Mouse (Mus musculus): ENCODE measurements around the gene C2cd5. TPM values are rescaled to one million over a fixed set of nuclear protein-coding genes. Genes with fewer than 3 reads are reported as not detected.
A peak's percentile ranks its signal among the peaks of the same experiment; 100 is the strongest.

Gene C2cd5
- total and polyA plus RNA-seq, 2 experiments from 2014 or later, result 7.3 to 8.0 TPM

GRCm38 (mm10) chr6:142998221-142998999 lies 101.5 kb downstream of the C2cd5 start:
- H3K4me1 ChIP-seq (ENCODE audit: control insufficient read depth, insufficient read depth), result no peaks in the 10 kb centered on the region
- H3K4me3 ChIP-seq (ENCODE audit: low read depth, low read length), result no peak overlapping the region
- no peak overlapping the region for H3K9ac ChIP-seq (replicated peaks; ENCODE audit: low read depth, low read length)
- ATAC-seq (ENCODE audit: insufficient read depth, low read depth), result no peak
- no peak for DNase-seq (ENCODE audit: low spot score)
- H3K36me3 ChIP-seq (replicated peaks; ENCODE audit: control insufficient read depth, insufficient read depth, low read length), result no peaks in the 10 kb centered on the region
- no peaks in the 10 kb centered on the region for H3K27me3 ChIP-seq (ENCODE audit: control insufficient read depth, insufficient read depth, low read length)
- TF ChIP-seq EP300 (IDR thresholded peaks at IDR 0.05; ENCODE audit: low read depth) (no peak), CTCF (IDR thresholded peaks at IDR 0.05; ENCODE audit: low read depth) (no peak)
- no peak overlapping the region for H3K27ac ChIP-seq (ENCODE audit: low read depth)
- WGBS, result 57% methylated on average over 12 of the region's 12 CpGs
- no peak overlapping the region for H3K4me2 ChIP-seq (ENCODE audit: low read depth, low read length)
- H3K9me3 ChIP-seq (replicated peaks; ENCODE audit: control insufficient read depth, low read length), result no peaks in the 10 kb centered on the region

DNA sequence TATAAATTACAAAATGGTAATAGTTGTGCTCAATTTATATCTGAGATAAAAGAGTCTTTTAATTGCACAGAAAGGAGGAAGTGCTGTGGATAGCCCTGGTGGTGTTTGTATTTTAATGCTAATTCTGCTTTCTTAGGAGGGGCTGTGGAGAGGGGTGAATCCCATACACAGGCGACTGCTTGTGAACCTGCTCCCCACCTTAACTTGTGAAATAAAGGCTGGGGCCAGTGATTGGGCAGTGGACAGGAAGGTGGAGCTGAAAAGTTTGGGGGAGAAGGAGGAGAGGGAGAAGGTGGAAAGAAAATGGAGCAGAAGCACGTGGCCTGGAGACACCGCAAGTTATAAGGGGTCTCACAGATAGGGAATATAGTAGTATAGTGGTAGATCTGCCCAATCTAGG lies 103.1 kb downstream of the C2cd5 start:
- H3K27me3 ChIP-seq (ENCODE audit: control insufficient read depth, insufficient read depth, low read length), result no peaks in the 10 kb centered on the region
- 79% methylated on average over 3 of the region's 3 CpGs for WGBS
- ATAC-seq (ENCODE audit: insufficient read depth, low read depth) (no peak), DNase-seq (ENCODE audit: low spot score) (no peak)
- no peaks in the 10 kb centered on the region for H3K36me3 ChIP-seq (replicated peaks; ENCODE audit: control insufficient read depth, insufficient read depth, low read length)
- no peak overlapping the region for H3K4me2 ChIP-seq (ENCODE audit: low read depth, low read length)
- H3K4me3 ChIP-seq (ENCODE audit: low read depth, low read length), result no peak overlapping the region
- H3K9ac ChIP-seq (replicated peaks; ENCODE audit: low read depth, low read length), result no peak overlapping the region
- no peak overlapping the region for H3K27ac ChIP-seq (ENCODE audit: low read depth)
- H3K9me3 ChIP-seq (replicated peaks; ENCODE audit: control insufficient read depth, low read length), result no peaks in the 10 kb centered on the region
- TF ChIP-seq CTCF (IDR thresholded peaks at IDR 0.05; ENCODE audit: low read depth) (no peak), EP300 (IDR thresholded peaks at IDR 0.05; ENCODE audit: low read depth) (no peak)
- no peaks in the 10 kb centered on the region for H3K4me1 ChIP-seq (ENCODE audit: control insufficient read depth, insufficient read depth)

DNA sequence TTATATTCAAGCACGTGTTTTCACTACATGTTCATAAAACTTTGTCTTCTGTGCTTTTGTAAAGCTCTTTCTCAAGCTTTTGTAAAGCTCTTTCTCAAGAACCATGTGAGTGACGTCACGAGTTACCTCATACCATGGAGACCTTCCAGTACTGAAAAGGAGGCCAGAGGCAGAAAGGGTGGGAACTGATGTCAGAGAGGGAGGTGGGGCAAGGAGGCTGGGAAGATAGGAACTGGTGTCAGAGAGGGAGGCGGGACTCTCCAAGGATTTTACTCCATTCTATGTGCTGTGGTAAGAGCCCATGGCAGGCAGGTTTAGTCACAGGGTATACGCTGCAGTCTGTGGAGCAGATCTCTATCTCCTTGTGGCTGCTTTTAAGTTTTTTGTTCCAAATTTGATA lies 104.4 kb downstream of the C2cd5 start:
- H3K4me2 ChIP-seq (ENCODE audit: low read depth, low read length), result no peak overlapping the region
- WGBS, result 67% methylated on average over 5 of the region's 5 CpGs
- no peaks in the 10 kb centered on the region for H3K36me3 ChIP-seq (replicated peaks; ENCODE audit: control insufficient read depth, insufficient read depth, low read length)
- no peaks in the 10 kb centered on the region for H3K27me3 ChIP-seq (ENCODE audit: control insufficient read depth, insufficient read depth, low read length)
- H3K9ac ChIP-seq (replicated peaks; ENCODE audit: low read depth, low read length), result no peak overlapping the region
- peak; percentile 36 for DNase-seq (ENCODE audit: low spot score)
- TF ChIP-seq CTCF (IDR thresholded peaks at IDR 0.05; ENCODE audit: low read depth), result no peak
- TF ChIP-seq EP300 (IDR thresholded peaks at IDR 0.05; ENCODE audit: low read depth), result no peak
- H3K4me3 ChIP-seq (ENCODE audit: low read depth, low read length), result no peak overlapping the region
- no peaks in the 10 kb centered on the region for H3K4me1 ChIP-seq (ENCODE audit: control insufficient read depth, insufficient read depth)
- ATAC-seq (ENCODE audit: insufficient read depth, low read depth), result 0 out of 2 replicates have a peak, but pooled peaks have one; percentile 33
- H3K27ac ChIP-seq (ENCODE audit: low read depth), result no peak overlapping the region
- H3K9me3 ChIP-seq (replicated peaks; ENCODE audit: control insufficient read depth, low read length), result no peaks in the 10 kb centered on the region

- Histone ChIP-seq H3K9me3 (replicated peaks; ENCODE audit: control insufficient read depth, low read length) (no peaks in the 10 kb centered on the region), H3K36me3 (replicated peaks; ENCODE audit: control insufficient read depth, insufficient read depth, low read length) (no peaks in the 10 kb centered on the region), H3K4me3 (ENCODE audit: low read depth, low read length) (no peak overlapping the region), H3K4me2 (ENCODE audit: low read depth, low read length) (no peak overlapping the region), H3K4me1 (ENCODE audit: control insufficient read depth, insufficient read depth) (no peaks in the 10 kb centered on the region), H3K9ac (replicated peaks; ENCODE audit: low read depth, low read length) (no peak overlapping the region), H3K27me3 (ENCODE audit: control insufficient read depth, insufficient read depth, low read length) (no peaks in the 10 kb centered on the region), H3K27ac (ENCODE audit: low read depth) (no peak overlapping the region)
- DNase-seq (ENCODE audit: low spot score) (no peak), ATAC-seq (ENCODE audit: insufficient read depth, low read depth) (no peak)
- TF ChIP-seq EP300 (IDR thresholded peaks at IDR 0.05; ENCODE audit: low read depth) (no peak), CTCF (IDR thresholded peaks at IDR 0.05; ENCODE audit: low read depth) (no peak)
- whole genome bisulfite sequencing, result 59% methylated on average over 7 of the region's 7 CpGs
Measured at GRCm38 (mm10) chr6:142994821-142995220, 105.1 kb downstream of the C2cd5 start.

DNA sequence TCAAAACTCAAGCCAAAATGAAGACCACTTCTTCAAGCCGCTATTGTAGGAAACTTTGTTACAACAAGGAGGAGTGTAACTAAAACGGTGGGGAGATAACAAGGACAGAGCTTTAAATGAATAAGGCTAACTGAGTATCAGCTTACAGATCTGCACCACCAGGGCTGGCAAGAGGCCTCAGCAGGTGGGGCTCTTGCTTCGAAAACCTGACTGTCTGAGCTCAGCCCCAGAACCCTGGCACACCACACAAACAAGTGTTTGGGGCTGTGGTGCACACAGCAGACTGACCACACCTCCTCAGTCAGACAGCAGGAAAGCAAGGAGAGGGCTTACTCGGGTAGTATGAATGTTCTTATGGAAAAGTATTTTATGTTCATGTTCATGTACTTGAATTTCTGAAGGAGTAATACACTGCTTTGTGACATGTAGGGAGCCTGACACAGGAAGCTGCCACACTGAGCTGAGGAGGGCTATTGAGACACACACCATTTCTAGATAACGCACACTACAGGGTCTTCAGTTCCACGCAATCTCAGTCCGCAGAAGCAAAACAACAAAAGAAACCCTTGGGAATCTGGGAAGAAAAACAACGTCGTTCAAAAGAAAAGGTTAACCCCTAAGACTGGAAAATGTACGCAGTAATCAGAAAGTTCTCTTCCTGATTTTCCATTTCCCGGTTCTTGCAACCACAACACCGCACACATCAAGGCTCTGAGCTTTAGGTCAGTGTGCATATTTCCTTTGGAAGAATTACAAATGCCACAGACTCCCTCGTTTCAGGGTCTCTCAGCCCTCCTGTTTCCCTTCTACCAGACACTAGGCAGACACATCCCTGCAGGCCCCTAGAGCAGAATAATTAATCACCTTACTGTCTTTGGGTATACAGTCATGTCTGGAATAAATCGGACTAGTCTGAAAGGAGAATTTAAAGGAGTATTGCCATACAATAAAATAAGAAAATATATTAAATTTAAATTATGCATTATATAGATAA lies 105.9 kb downstream of the C2cd5 start:
- no peaks in the 10 kb centered on the region for H3K4me1 ChIP-seq (ENCODE audit: control insufficient read depth, insufficient read depth)
- 0 out of 2 replicates have a peak overlapping the region, but pooled peaks have one; percentile 9 for H3K4me2 ChIP-seq (ENCODE audit: low read depth, low read length)
- WGBS, result 27% methylated on average over 14 of the region's 14 CpGs
- DNase-seq (ENCODE audit: low spot score) (peak; percentile 23), ATAC-seq (ENCODE audit: insufficient read depth, low read depth) (peak; percentile 47; the same call in 1 of the 2 replicates)
- no peak overlapping the region for H3K4me3 ChIP-seq (ENCODE audit: low read depth, low read length)
- no peak overlapping the region for H3K9ac ChIP-seq (replicated peaks; ENCODE audit: low read depth, low read length)
- H3K27me3 ChIP-seq (ENCODE audit: control insufficient read depth, insufficient read depth, low read length), result no peaks in the 10 kb centered on the region
- H3K27ac ChIP-seq (ENCODE audit: low read depth), result 0 out of 2 replicates have a peak overlapping the region, but pooled peaks have one; percentile 15
- H3K36me3 ChIP-seq (replicated peaks; ENCODE audit: control insufficient read depth, insufficient read depth, low read length), result no peaks in the 10 kb centered on the region
- TF ChIP-seq CTCF (IDR thresholded peaks at IDR 0.05; ENCODE audit: low read depth), result no peak
- TF ChIP-seq EP300 (IDR thresholded peaks at IDR 0.05; ENCODE audit: low read depth), result no peak
- H3K9me3 ChIP-seq (replicated peaks; ENCODE audit: control insufficient read depth, low read length), result no peaks in the 10 kb centered on the region
